13 mouse cellular contexts compared by ENCODE assay signal in genomic region chr15:99828061-99828460, GRCm38 (mm10).
"Had no signal": no experiment of that assay in that cellular context is flagged by ENCODE, and none has a peak within 500 bp of the region (broad histone marks: within the 10 kb centered on the region; RNA-seq: fewer than 3 reads in every experiment).

No protein-coding gene starts in this region.

- DNase-seq: cerebellum, postnatal 14 days; cerebellum, postnatal 25 days; cerebellum, postnatal 36 days; embryo, embryonic 11 days; forebrain, postnatal 0 days; gastrocnemius, adult 2 months; gastrocnemius, postnatal 10 days; gastrocnemius, postnatal 14 days; gastrocnemius, postnatal 25 days; gastrocnemius, postnatal 36 days; heart, adult 11 months; heart, adult 18-20 months; heart, adult 2 months had no signal
